Mouse (Mus musculus): Measurements from ENCODE around the gene Khdrbs2. TPM values are rescaled to one million over a fixed set of nuclear protein-coding genes. Genes with fewer than 3 reads are reported as not detected.

The Khdrbs2 gene
- 3.0 TPM for polyA plus RNA-seq (2014; fragmentation: Illumina TruSeq; extraction: RNeasy Lipid Tissue Mini Kit (QIAGEN cat#74804); ENCODE audit: low read depth, low replicate concordance)

GRCm38 (mm10) chr1:32172506-32173239 is at the start of gene Khdrbs2:
TSS of gene Khdrbs2 (plus strand) at chr1:32172714.

GRCm38 (mm10) chr1:32547194-32547593 is 374.7 kb downstream of the Khdrbs2 start, which contains the start of gene Gm5415:
TSS of gene Gm5415 (minus strand) at chr1:32547294.

